Mouse (Mus musculus) myocyte (in vitro differentiated cells): ENCODE measurements around the gene Midn.
"Not testable (repeated sequence)": the region's sequence is repeated elsewhere in the genome, so short reads cannot be mapped to it uniquely, and the experiment has no call there.

Experiments
- E2F4 ChIP-seq: IDR thresholded peaks from one replicate; pipeline ENCODE4 v1.6.1; 2011; ENCODE audit warnings: mild to moderate bottlenecking, control low read depth, moderate library complexity; ENCODE audit not compliant: insufficient read depth
- MAX ChIP-seq: IDR thresholded peaks from one replicate; pipeline ENCODE4 v1.6.1; 2011; ENCODE audit warnings: low read depth, mild to moderate bottlenecking, control low read depth
- MYOD1 ChIP-seq, 3 experiments: IDR thresholded peaks; one replicate each; pipeline ENCODE4 v1.6.1; 2011; ENCODE audit warnings: control low read depth in 2 of 3, low read depth in 2 of 3, mild to moderate bottlenecking in 2 of 3, moderate library complexity in 1 of 3; ENCODE audit not compliant: insufficient read length in 2 of 3, control insufficient read depth in 1 of 3
- MYOG ChIP-seq, 3 experiments: IDR thresholded peaks; one replicate each; pipeline ENCODE4 v1.6.1; 2011; ENCODE audit warnings: control low read depth in 2 of 3, low read depth in 2 of 3, mild to moderate bottlenecking in 2 of 3; ENCODE audit not compliant: insufficient read length in 2 of 3, control insufficient read depth in 1 of 3, insufficient read depth in 1 of 3
- POLR2A ChIP-seq: IDR thresholded peaks from one replicate; pipeline ENCODE4 v1.6.1; 2011; ENCODE audit warnings: low read depth, mild to moderate bottlenecking, control low read depth, moderate library complexity; ENCODE audit not compliant: insufficient read length
- SRF ChIP-seq: IDR thresholded peaks from one replicate; pipeline ENCODE4 v1.6.1; 2011; ENCODE audit warnings: low read depth; ENCODE audit not compliant: control insufficient read depth, insufficient read length
- TCF12 ChIP-seq: IDR thresholded peaks from one replicate; pipeline ENCODE4 v1.6.1; 2011; ENCODE audit warnings: mild to moderate bottlenecking, control low read depth; ENCODE audit not compliant: poor library complexity, insufficient read depth, severe bottlenecking
- TCF3 ChIP-seq: IDR thresholded peaks from one replicate; pipeline ENCODE4 v1.6.1; 2011; ENCODE audit warnings: low read depth, control low read depth; ENCODE audit not compliant: insufficient read length
- USF1 ChIP-seq: IDR thresholded peaks from one replicate; pipeline ENCODE4 v1.6.1; 2011; ENCODE audit warnings: low read depth, mild to moderate bottlenecking, control low read depth, moderate library complexity

- TF ChIP-seq POLR2A; MYOG (IDR thresholded peaks at IDR 0.05; ENCODE audit: control insufficient read depth in 1 of 3, insufficient read depth in 1 of 3, insufficient read length in 2 of 3, low read depth in 2 of 3); USF1; MYOD1 (IDR thresholded peaks at IDR 0.05; ENCODE audit: control insufficient read depth in 1 of 3, insufficient read length in 2 of 3, low read depth in 2 of 3); TCF12; E2F4; MAX; TCF3; SRF: not testable (repeated sequence)
Observed at GRCm38 (mm10) chr10:80166136-80166535, 18.1 kb downstream of the Midn start.
